Mouse (Mus musculus): ENCODE data around the gene Tmem189. TPM values are rescaled to one million over a fixed set of nuclear protein-coding genes. Genes with fewer than 3 reads are reported as not detected.

Tmem189 gene
- polyA plus RNA-seq, 1 experiment from 2014 or later, result 39.6 TPM

GRCm38 (mm10) chr2:167612122-167612521 lies 77.5 kb downstream of the Tmem189 start:
- ATAC-seq (ENCODE audit: low read depth), result no peak

GRCm38 (mm10) chr2:167611287-167611686 lies 78.3 kb downstream of the Tmem189 start:
- peak; percentile 21; the same call in 1 of the 2 replicates for ATAC-seq (ENCODE audit: low read depth)

More at GRCm38 (mm10) chr2:167612122-167612521, 77.5 kb downstream of the Tmem189 start:
- Histone ChIP-seq H3K36me3 (ENCODE audit: control insufficient read depth, insufficient read depth, low read length) (peaks cover 51% of the 10 kb centered on the region), H3K4me3 (ENCODE audit: low read length) (no peak overlapping the region), H3K4me2 (ENCODE audit: low read depth, low read length) (no peak overlapping the region), H3K27me3 (ENCODE audit: control insufficient read depth, insufficient read depth, low read depth, low read length) (no peaks in the 10 kb centered on the region), H3K27ac (ENCODE audit: low read length) (no peak overlapping the region), H3K9ac (ENCODE audit: low read length) (no peak overlapping the region), H3K4me1 (replicated peaks; ENCODE audit: control insufficient read depth, insufficient read depth, low read length) (no peaks in the 10 kb centered on the region), H3K9me3 (ENCODE audit: control insufficient read depth, low read length) (no peaks in the 10 kb centered on the region)
- 91% methylated on average over 14 of the region's 14 CpGs for WGBS

GRCm38 (mm10) chr2:167606745-167607123 lies 82.9 kb downstream of the Tmem189 start:
- WGBS, result 79% methylated on average over 4 of the region's 4 CpGs
- H3K27me3 ChIP-seq (ENCODE audit: control insufficient read depth, insufficient read depth, low read depth, low read length), result no peaks in the 10 kb centered on the region
- H3K4me3 ChIP-seq (ENCODE audit: low read length), result no peak overlapping the region
- no peak for ATAC-seq (ENCODE audit: low read depth)
- no peak overlapping the region for H3K4me2 ChIP-seq (ENCODE audit: low read depth, low read length)
- peaks cover 12% of the 10 kb centered on the region for H3K36me3 ChIP-seq (ENCODE audit: control insufficient read depth, insufficient read depth, low read length)
- H3K9me3 ChIP-seq (ENCODE audit: control insufficient read depth, low read length), result no peaks in the 10 kb centered on the region
- H3K9ac ChIP-seq (ENCODE audit: low read length), result no peak overlapping the region
- no peak overlapping the region for H3K27ac ChIP-seq (ENCODE audit: low read length)
- H3K4me1 ChIP-seq (replicated peaks; ENCODE audit: control insufficient read depth, insufficient read depth, low read length), result peaks cover 6% of the 10 kb centered on the region

More at GRCm38 (mm10) chr2:167611287-167611686, 78.3 kb downstream of the Tmem189 start:
- Histone ChIP-seq H3K4me1 (replicated peaks; ENCODE audit: control insufficient read depth, insufficient read depth, low read length) (no peaks in the 10 kb centered on the region), H3K27me3 (ENCODE audit: control insufficient read depth, insufficient read depth, low read depth, low read length) (no peaks in the 10 kb centered on the region), H3K36me3 (ENCODE audit: control insufficient read depth, insufficient read depth, low read length) (peaks cover 43% of the 10 kb centered on the region), H3K27ac (ENCODE audit: low read length) (no peak overlapping the region), H3K9me3 (ENCODE audit: control insufficient read depth, low read length) (no peaks in the 10 kb centered on the region), H3K9ac (ENCODE audit: low read length) (no peak overlapping the region), H3K4me3 (ENCODE audit: low read length) (no peak overlapping the region), H3K4me2 (ENCODE audit: low read depth, low read length) (no peak overlapping the region)
- 69% methylated on average over 10 of the region's 10 CpGs for WGBS

- Histone ChIP-seq H3K4me1 (replicated peaks; ENCODE audit: control insufficient read depth, insufficient read depth, low read length) (peaks cover 6% of the 10 kb centered on the region), H3K9ac (ENCODE audit: low read length) (no peak overlapping the region), H3K27ac (ENCODE audit: low read length) (no peak overlapping the region), H3K36me3 (ENCODE audit: control insufficient read depth, insufficient read depth, low read length) (peaks cover 12% of the 10 kb centered on the region), H3K4me3 (ENCODE audit: low read length) (no peak overlapping the region), H3K4me2 (ENCODE audit: low read depth, low read length) (no peak overlapping the region), H3K27me3 (ENCODE audit: control insufficient read depth, insufficient read depth, low read depth, low read length) (no peaks in the 10 kb centered on the region), H3K9me3 (ENCODE audit: control insufficient read depth, low read length) (no peaks in the 10 kb centered on the region)
- WGBS, result 53% methylated on average over 17 of the region's 17 CpGs
- ATAC-seq (ENCODE audit: low read depth), result no peak
Observed at GRCm38 (mm10) chr2:167605817-167606744, 83.5 kb downstream of the Tmem189 start.

- peak; percentile 63 for ATAC-seq (ENCODE audit: low read depth)
- Histone ChIP-seq H3K4me3 (ENCODE audit: low read length) (no peak overlapping the region), H3K27ac (ENCODE audit: low read length) (no peak overlapping the region), H3K9ac (ENCODE audit: low read length) (no peak overlapping the region), H3K4me2 (ENCODE audit: low read depth, low read length) (no peak overlapping the region), H3K36me3 (ENCODE audit: control insufficient read depth, insufficient read depth, low read length) (peaks cover 12% of the 10 kb centered on the region), H3K9me3 (ENCODE audit: control insufficient read depth, low read length) (no peaks in the 10 kb centered on the region), H3K27me3 (ENCODE audit: control insufficient read depth, insufficient read depth, low read depth, low read length) (no peaks in the 10 kb centered on the region), H3K4me1 (replicated peaks; ENCODE audit: control insufficient read depth, insufficient read depth, low read length) (peaks cover 12% of the 10 kb centered on the region)
- WGBS, result 23% methylated on average over 11 of the region's 11 CpGs
Observed at GRCm38 (mm10) chr2:167605178-167605794, 84.3 kb downstream of the Tmem189 start.

- peak; percentile 62 for ATAC-seq (ENCODE audit: low read depth)
Observed at GRCm38 (mm10) chr2:167602978-167603377, 86.6 kb downstream of the Tmem189 start.

GRCm38 (mm10) chr2:167602364-167602763 lies 87.3 kb downstream of the Tmem189 start:
- Histone ChIP-seq H3K4me1 (replicated peaks; ENCODE audit: control insufficient read depth, insufficient read depth, low read length) (peaks cover 34% of the 10 kb centered on the region), H3K27ac (ENCODE audit: low read length) (no peak overlapping the region; the same call in 1 of the 2 replicates), H3K27me3 (ENCODE audit: control insufficient read depth, insufficient read depth, low read depth, low read length) (no peaks in the 10 kb centered on the region), H3K9ac (ENCODE audit: low read length) (peak overlapping the region; percentile 4; the same call in 1 of the 2 replicates), H3K4me2 (ENCODE audit: low read depth, low read length) (no peak overlapping the region), H3K4me3 (ENCODE audit: low read length) (no peak overlapping the region), H3K9me3 (ENCODE audit: control insufficient read depth, low read length) (no peaks in the 10 kb centered on the region), H3K36me3 (ENCODE audit: control insufficient read depth, insufficient read depth, low read length) (peaks cover 3% of the 10 kb centered on the region)
- WGBS, result 82% methylated on average over 2 of the region's 2 CpGs
- ATAC-seq (ENCODE audit: low read depth), result no peak

More at GRCm38 (mm10) chr2:167602978-167603377, 86.6 kb downstream of the Tmem189 start:
- no peaks in the 10 kb centered on the region for H3K27me3 ChIP-seq (ENCODE audit: control insufficient read depth, insufficient read depth, low read depth, low read length)
- no peaks in the 10 kb centered on the region for H3K9me3 ChIP-seq (ENCODE audit: control insufficient read depth, low read length)
- peaks cover 29% of the 10 kb centered on the region for H3K4me1 ChIP-seq (replicated peaks; ENCODE audit: control insufficient read depth, insufficient read depth, low read length)
- no peak overlapping the region; the same call in 1 of the 2 replicates for H3K27ac ChIP-seq (ENCODE audit: low read length)
- H3K4me3 ChIP-seq (ENCODE audit: low read length), result no peak overlapping the region
- peak overlapping the region; percentile 4; the same call in 1 of the 2 replicates for H3K9ac ChIP-seq (ENCODE audit: low read length)
- 37% methylated on average over 5 of the region's 5 CpGs for WGBS
- H3K36me3 ChIP-seq (ENCODE audit: control insufficient read depth, insufficient read depth, low read length), result peaks cover 4% of the 10 kb centered on the region
- H3K4me2 ChIP-seq (ENCODE audit: low read depth, low read length), result no peak overlapping the region; the same call in 1 of the 2 replicates

GRCm38 (mm10) chr2:167600481-167600995 lies 89.1 kb downstream of the Tmem189 start:
- no peak for ATAC-seq (ENCODE audit: low read depth)
- H3K4me2 ChIP-seq (ENCODE audit: low read depth, low read length), result no peak overlapping the region
- 45% methylated on average over 8 of the region's 8 CpGs for WGBS
- 0 out of 2 replicates have a peak overlapping the region, but pooled peaks have one; percentile 19 for H3K27ac ChIP-seq (ENCODE audit: low read length)
- no peaks in the 10 kb centered on the region for H3K36me3 ChIP-seq (ENCODE audit: control insufficient read depth, insufficient read depth, low read length)
- H3K9ac ChIP-seq (ENCODE audit: low read length), result no peak overlapping the region
- no peaks in the 10 kb centered on the region for H3K9me3 ChIP-seq (ENCODE audit: control insufficient read depth, low read length)
- peaks cover 50% of the 10 kb centered on the region for H3K4me1 ChIP-seq (replicated peaks; ENCODE audit: control insufficient read depth, insufficient read depth, low read length)
- no peak overlapping the region for H3K4me3 ChIP-seq (ENCODE audit: low read length)
- no peaks in the 10 kb centered on the region for H3K27me3 ChIP-seq (ENCODE audit: control insufficient read depth, insufficient read depth, low read depth, low read length)

- 62% methylated on average over 6 of the region's 6 CpGs for WGBS
- peaks cover 53% of the 10 kb centered on the region for H3K4me1 ChIP-seq (replicated peaks; ENCODE audit: control insufficient read depth, insufficient read depth, low read length)
- no peaks in the 10 kb centered on the region for H3K27me3 ChIP-seq (ENCODE audit: control insufficient read depth, insufficient read depth, low read depth, low read length)
- no peaks in the 10 kb centered on the region for H3K9me3 ChIP-seq (ENCODE audit: control insufficient read depth, low read length)
- H3K27ac ChIP-seq (ENCODE audit: low read length), result no peak overlapping the region
- H3K9ac ChIP-seq (ENCODE audit: low read length), result no peak overlapping the region
- H3K4me2 ChIP-seq (ENCODE audit: low read depth, low read length), result no peak overlapping the region
- ATAC-seq (ENCODE audit: low read depth), result no peak
- no peaks in the 10 kb centered on the region for H3K36me3 ChIP-seq (ENCODE audit: control insufficient read depth, insufficient read depth, low read length)
- no peak overlapping the region for H3K4me3 ChIP-seq (ENCODE audit: low read length)
Observed at GRCm38 (mm10) chr2:167599917-167600316, 89.7 kb downstream of the Tmem189 start.
